Mouse (Mus musculus) lung, postnatal 0 days (tissue): ENCODE results near the gene Eef1akmt1.

Experiments
- CTCF ChIP-seq: IDR thresholded peaks from 2 replicates; pipeline ENCODE4 v1.5.1; 2016; ENCODE audit warnings: antibody characterized with exemption, mild to moderate bottlenecking
- EP300 ChIP-seq: IDR thresholded peaks from 2 replicates; pipeline ENCODE4 v1.6.1; 2016; ENCODE audit warnings: antibody characterized with exemption, mild to moderate bottlenecking, control low read depth

DNA sequence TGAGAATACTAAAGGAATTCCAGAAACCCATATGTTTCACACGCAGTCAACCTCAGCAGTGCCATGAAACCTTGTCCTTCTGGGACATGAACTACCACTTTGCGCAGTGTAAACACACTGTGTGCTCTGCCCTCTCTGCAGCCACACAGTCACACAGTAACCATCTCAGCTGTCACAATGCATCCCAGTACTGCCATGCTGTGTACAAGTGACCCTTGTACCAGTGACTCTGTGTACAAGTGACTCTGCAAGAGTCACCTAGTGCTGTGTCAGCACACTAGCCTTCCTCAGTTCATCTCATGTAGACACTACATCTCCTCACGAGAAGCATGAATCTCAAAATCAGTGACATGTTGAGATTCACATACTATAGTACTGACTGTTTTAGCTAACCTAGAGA, 38.8 kb downstream of the Eef1akmt1 start:
- TF ChIP-seq CTCF (no peak), EP300 (no peak)
